Mouse (Mus musculus): ENCODE measurements around the gene Rheb. TPM values are rescaled to one million over a fixed set of nuclear protein-coding genes. Genes with fewer than 3 reads are reported as not detected.
"Not testable (repeated sequence)": the region's sequence is repeated elsewhere in the genome, so short reads cannot be mapped to it uniquely, and the experiment has no call there.

Gene Rheb
- total and polyA plus RNA-seq, 3 experiments = 17.0 to 64.1 (median 46.2) TPM

- peaks cover 6% of the 10 kb centered on the region for H3K9me3 ChIP-seq (replicated peaks; ENCODE audit: low read length)
- H3K27me3 ChIP-seq (replicated peaks) = no peaks in the 10 kb centered on the region
- no peak overlapping the region for H3K27ac ChIP-seq (ENCODE audit: insufficient read depth, low read depth)
- dilution Hi-C loops (cut with MboI; ENCODE audit: extremely low pct_ligation_motif_present, extremely low pct_unique_long_range_greater_than_20kb, low sequenced_read_pairs) (no loop called here), in situ Hi-C loops (cut with MboI; ENCODE audit: low pct_ligation_motif_present, low pct_unique_long_range_greater_than_20kb, low sequenced_read_pairs) (no loop called here)
- H3K36me3 ChIP-seq (replicated peaks in 1 of 2; ENCODE audit: control insufficient read depth in 1 of 2, insufficient read depth in 1 of 2, low read length in 1 of 2) = no peaks in the 10 kb centered on the region
- no peak for DNase-seq (ENCODE audit: extremely low read depth)
- no peak overlapping the region for H3K4me2 ChIP-seq (ENCODE audit: insufficient read depth, low read depth, poor library complexity, severe bottlenecking)
- no peaks in the 10 kb centered on the region for H3K79me2 ChIP-seq (replicated peaks; ENCODE audit: control insufficient read depth, extremely low read depth, insufficient read depth, poor library complexity, severe bottlenecking)
- TF ChIP-seq ELF1 (IDR thresholded peaks at IDR 0.05; ENCODE audit: low read depth, low read length) (no peak), TBP (conservative IDR thresholded peaks at IDR 0.05; ENCODE audit: low read depth, low read length) (no peak), USF2 (conservative IDR thresholded peaks at IDR 0.05; ENCODE audit: low read depth, low read length) (no peak), ZKSCAN1 (IDR thresholded peaks at IDR 0.05; ENCODE audit: borderline replicate concordance, low read depth, low read length) (no peak), ZNF384 (IDR thresholded peaks at IDR 0.05; ENCODE audit: low read depth, low read length) (no peak), RAD21 (IDR thresholded peaks at IDR 0.05; ENCODE audit: low read depth, low read length) (no peak), ETS1 (conservative IDR thresholded peaks at IDR 0.05; ENCODE audit: low read depth, low read length) (no peak), MYC (IDR thresholded peaks at IDR 0.05; ENCODE audit: low read depth, low read length) (no peak), GABPA (IDR thresholded peaks at IDR 0.05; ENCODE audit: insufficient replicate concordance, low read depth, low read length) (no peak), ZC3H11A (IDR thresholded peaks at IDR 0.05; ENCODE audit: low read depth, low read length) (no peak), IRF4 (IDR thresholded peaks at IDR 0.05; ENCODE audit: low read depth, low read length) (no peak), MEF2A (IDR thresholded peaks at IDR 0.05; ENCODE audit: borderline replicate concordance, low read depth, low read length) (no peak), JUN (IDR thresholded peaks at IDR 0.05; ENCODE audit: insufficient read depth, low read depth, low read length) (no peak), SIN3A (IDR thresholded peaks at IDR 0.05; ENCODE audit: low read length) (no peak), MAZ (IDR thresholded peaks at IDR 0.05; ENCODE audit: low read depth, low read length) (no peak)
- no peak overlapping the region for H3K4me3 ChIP-seq (replicated peaks in 1 of 3; ENCODE audit: low read depth in 2 of 3, low read length in 2 of 3, poor library complexity in 1 of 3)
- no peak overlapping the region for H3K9ac ChIP-seq (ENCODE audit: insufficient read depth, low read depth)
- peaks cover 5 to 17% of the 10 kb centered on the region in 2 experiments; a peak in 2 of 4 replicates for H3K4me1 ChIP-seq (ENCODE audit: control insufficient read depth in 1 of 2, insufficient read depth in 2 of 2)
Observed at GRCm38 (mm10) chr5:24776681-24777080, 65.7 kb downstream of the Rheb start.

- H3K4me3 ChIP-seq (replicated peaks in 1 of 3; ENCODE audit: low read depth in 2 of 3, low read length in 2 of 3, poor library complexity in 1 of 3); DNase-seq (ENCODE audit: extremely low read depth); H3K27me3 ChIP-seq (replicated peaks); dilution Hi-C loops (cut with MboI; ENCODE audit: extremely low pct_ligation_motif_present, extremely low pct_unique_long_range_greater_than_20kb, low sequenced_read_pairs); H3K9me3 ChIP-seq (replicated peaks; ENCODE audit: low read length); H3K27ac ChIP-seq (ENCODE audit: insufficient read depth, low read depth); H3K4me1 ChIP-seq (ENCODE audit: control insufficient read depth in 1 of 2, insufficient read depth in 2 of 2); H3K4me2 ChIP-seq (ENCODE audit: insufficient read depth, low read depth, poor library complexity, severe bottlenecking); in situ Hi-C loops (cut with MboI; ENCODE audit: low pct_ligation_motif_present, low pct_unique_long_range_greater_than_20kb, low sequenced_read_pairs); H3K79me2 ChIP-seq (replicated peaks; ENCODE audit: control insufficient read depth, extremely low read depth, insufficient read depth, poor library complexity, severe bottlenecking); H3K9ac ChIP-seq (ENCODE audit: insufficient read depth, low read depth); H3K36me3 ChIP-seq (replicated peaks in 1 of 2; ENCODE audit: control insufficient read depth in 1 of 2, insufficient read depth in 1 of 2, low read length in 1 of 2): not testable (repeated sequence)
Observed at GRCm38 (mm10) chr5:24774549-24774948, 67.9 kb downstream of the Rheb start.
